Mouse (Mus musculus) small intestine, adult 2 months (tissue): ENCODE measurements around the gene D930048N14Rik.

Experiments used
- CTCF ChIP-seq: fragments of 200-500 bp; IDR thresholded peaks from 2 replicates; pipeline ENCODE4 v1.5.1; 2012; ENCODE audit warnings: low read depth, mild to moderate bottlenecking, control low read depth, inconsistent platforms, low read length, moderate library complexity, mixed read lengths; ENCODE audit not compliant: insufficient replicate concordance, insufficient read length; ENCODE audit errors: extremely low read depth
- POLR2A ChIP-seq: fragments of 200-500 bp; IDR thresholded peaks from 2 replicates; pipeline ENCODE4 v1.6.1; 2012; ENCODE audit warnings: low read depth, mild to moderate bottlenecking, control low read depth, inconsistent platforms, low read length, moderate library complexity

GRCm38 (mm10) chr11:51635525-51636322 lies 15.0 kb upstream of the D930048N14Rik start, which contains the start of gene Rmnd5b:
- 0 out of 2 replicates have a peak, but pooled peaks have one; percentile 27 for TF ChIP-seq CTCF
- TF ChIP-seq POLR2A: peak; percentile 46
